Mouse (Mus musculus) lung, postnatal 0 days (tissue): ENCODE data around the gene Ttc14.

Experiments
- CTCF ChIP-seq: IDR thresholded peaks from 2 replicates; pipeline ENCODE4 v1.5.1; 2016; ENCODE audit warnings: antibody characterized with exemption, mild to moderate bottlenecking
- EP300 ChIP-seq: IDR thresholded peaks from 2 replicates; pipeline ENCODE4 v1.6.1; 2016; ENCODE audit warnings: antibody characterized with exemption, mild to moderate bottlenecking, control low read depth

- TF ChIP-seq EP300 = no peak
- no peak for TF ChIP-seq CTCF
These were observed 32.7 kb downstream of the Ttc14 start for GRCm38 (mm10) chr3:33832351-33832750.
